Comparison of ENCODE assay signal across 13 mouse cellular contexts in the genomic region with DNA sequence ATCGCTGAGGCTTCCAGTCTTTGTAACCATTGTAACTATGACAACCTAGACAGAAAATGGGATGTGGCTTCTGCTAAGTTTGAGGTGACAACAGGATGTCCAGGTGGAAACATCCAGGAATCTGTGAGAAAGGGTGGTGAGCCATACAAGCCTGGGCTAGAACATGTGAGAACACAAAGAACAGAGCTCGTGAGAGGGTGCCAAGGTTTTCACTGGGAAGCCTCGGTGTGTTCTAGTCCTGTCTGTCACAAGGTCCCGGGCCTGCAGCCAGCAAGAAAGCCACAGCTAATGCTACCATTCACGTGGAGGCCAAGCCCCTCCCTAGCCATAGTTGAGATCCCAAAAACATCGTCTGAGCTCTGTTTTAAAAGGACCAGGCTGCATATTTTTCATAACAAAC. TPM values are rescaled to one million over a fixed set of nuclear protein-coding genes. Genes with fewer than 3 reads are reported as not detected.
DNase-seq lines count a peak whose midpoint lies in the region; ATAC-seq lines count a peak whose summit lies in the region.
"Had no signal": no experiment of that assay in that cellular context is flagged by ENCODE, and none has a peak within 500 bp of the region (broad histone marks: within the 10 kb centered on the region; RNA-seq: fewer than 3 reads in every experiment).

No protein-coding gene starts in this region.

- peak; percentile 22 for ATAC-seq in CD4-positive, CD25-positive, alpha-beta regulatory T cell, adult 4 months
- ATAC-seq: intestine, embryonic 15.5 days; liver, embryonic 12.5 days had no signal

- peak; percentile 74 to 75 for DNase-seq in heart, adult 18-20 months
- DNase-seq in heart, postnatal 25 days (ENCODE audit: low spot score), result no peak
- peak; percentile 55 for DNase-seq in adrenal gland, postnatal 25 days
- peak; percentile 39 to 53 for DNase-seq in heart, postnatal 36 days
- no peak for DNase-seq in right cerebral cortex, postnatal 25 days
- DNase-seq in right cerebral cortex, adult 18-20 months, result no peak
- DNase-seq in c-Kit-positive CD71-positive TER-119-positive erythroid progenitor cells, embryonic 14.5 days (ENCODE audit: low spot score), result no peak
- DNase-seq: cerebellum, adult 9-11 months; gastrocnemius, postnatal 36 days; kidney, postnatal 36 days had no signal

- intact Hi-C loops in heart, postnatal 25 days (cut with DNase I), result no loop called here
- intact Hi-C loops in heart, postnatal 36 days (cut with DNase I), result no loop called here

RNA-seq across cellular contexts. Expression of gene Ube2h, which starts 42.4 kb away (rescaled TPM):
- total RNA-seq in heart, adult 18-20 months (2021), result 10 to 100 TPM; 56.8 to 63.6 TPM
- 10 to 100 TPM; 64.4 to 80.8 TPM for total RNA-seq in heart, postnatal 25 days (2021)
- polyA plus RNA-seq in CD4-positive, CD25-positive, alpha-beta regulatory T cell, adult 4 months (2017; shearing (Covaris generic)), result 100 to 1,000 TPM; 145 to 167 TPM
- 107 and 137 TPM in 2 replicates for total RNA-seq in adrenal gland, postnatal 25 days (2021)
- total RNA-seq in heart, postnatal 36 days (2021), result 10 to 100 TPM; 70.9 to 74.9 TPM

RNA-seq across cellular contexts. Expression of gene Zc3hc1, which starts 44.1 kb away (rescaled TPM):
- total RNA-seq in heart, adult 18-20 months (2021), result 10 to 100 TPM; 14.8 to 19.3 TPM
- total RNA-seq in heart, postnatal 25 days (2021), result 10 to 100 TPM; 15.1 to 16.1 TPM
- 10 to 100 TPM; 47.5 to 63.3 TPM for polyA plus RNA-seq in CD4-positive, CD25-positive, alpha-beta regulatory T cell, adult 4 months (2017; shearing (Covaris generic))
- 17.7 and 20.0 TPM in 2 replicates for total RNA-seq in adrenal gland, postnatal 25 days (2021)
- total RNA-seq in heart, postnatal 36 days (2021), result 10 to 100 TPM; 14.7 to 14.8 TPM

RNA-seq across cellular contexts. Expression of gene Klhdc10, which starts 54.9 kb away (rescaled TPM):
- total RNA-seq in heart, adult 18-20 months (2021), result 10 to 100 TPM; 42.6 to 42.8 TPM
- total RNA-seq in heart, postnatal 25 days (2021), result 10 to 100 TPM; 57.3 to 60.3 TPM
- 1 to 10 TPM; 2.4 to 3.4 TPM for polyA plus RNA-seq in CD4-positive, CD25-positive, alpha-beta regulatory T cell, adult 4 months (2017; shearing (Covaris generic))
- total RNA-seq in adrenal gland, postnatal 25 days (2021), result 58.5 and 86.2 TPM in 2 replicates
- total RNA-seq in heart, postnatal 36 days (2021), result 10 to 100 TPM; 50.6 to 55.2 TPM

Comparison
In these comparisons a context has a peak if more than half of its experiments do, and no peak if none do; other contexts are left out.
1. DNase-seq: peak in heart, adult 18-20 months (2 of 2), adrenal gland, postnatal 25 days (single experiment) and heart, postnatal 36 days (2 of 2); none in heart, postnatal 25 days (single experiment), right cerebral cortex, postnatal 25 days (single experiment), right cerebral cortex, adult 18-20 months (single experiment) and c-Kit-positive CD71-positive TER-119-positive erythroid progenitor cells, embryonic 14.5 days (single experiment).